Mouse (Mus musculus): Measurements from ENCODE around the gene Abcf1. TPM values are rescaled to one million over a fixed set of nuclear protein-coding genes. Genes with fewer than 3 reads are reported as not detected.

Gene Abcf1
- polyA plus RNA-seq, 1 experiment from 2014 or later = 58.3 TPM

GRCm38 (mm10) chr17:36001121-36001897 is 31.7 kb upstream of the Abcf1 start:
- no peak overlapping the region for H3K9ac ChIP-seq (ENCODE audit: low read length)
- peaks cover 0 to 6% of the 10 kb centered on the region in 2 experiments; a peak in 2 of 4 replicates for H3K4me1 ChIP-seq (ENCODE audit: control insufficient read depth in 2 of 2, insufficient read depth in 2 of 2, low read length in 2 of 2)
- H3K9me3 ChIP-seq (ENCODE audit: control insufficient read depth, low read length) = no peaks in the 10 kb centered on the region
- no peak overlapping the region for H3K4me3 ChIP-seq (ENCODE audit: control insufficient read depth in 1 of 2, insufficient read depth in 1 of 2, low read depth in 1 of 2, low read length in 2 of 2)
- H3K27ac ChIP-seq (replicated peaks in 1 of 2; ENCODE audit: control insufficient read depth in 1 of 2, insufficient read depth in 1 of 2, low read depth in 2 of 2, low read length in 2 of 2) = no peak overlapping the region
- 93% methylated on average over 12 of the region's 12 CpGs for WGBS
- no peaks in the 10 kb centered on the region for H3K36me3 ChIP-seq (ENCODE audit: control insufficient read depth, insufficient read depth, low read length)
- no peak for ATAC-seq (ENCODE audit: insufficient number of reproducible peaks, insufficient read depth, low FRiP score, low read depth)
- H3K27me3 ChIP-seq (ENCODE audit: control insufficient read depth, insufficient read depth, low read length) = no peaks in the 10 kb centered on the region
- no peak overlapping the region for H3K4me2 ChIP-seq (ENCODE audit: low read length)

GRCm38 (mm10) chr17:36000349-36000748 is 30.8 kb upstream of the Abcf1 start:
- Histone ChIP-seq H3K9me3 (ENCODE audit: control insufficient read depth, low read length) (no peaks in the 10 kb centered on the region), H3K4me2 (ENCODE audit: low read length) (no peak overlapping the region), H3K4me1 (ENCODE audit: control insufficient read depth in 2 of 2, insufficient read depth in 2 of 2, low read length in 2 of 2) (peaks cover 0 to 10% of the 10 kb centered on the region in 2 experiments; a peak in 3 of 4 replicates), H3K4me3 (ENCODE audit: control insufficient read depth in 1 of 2, insufficient read depth in 1 of 2, low read depth in 1 of 2, low read length in 2 of 2) (no peak overlapping the region), H3K27ac (replicated peaks in 1 of 2; ENCODE audit: control insufficient read depth in 1 of 2, insufficient read depth in 1 of 2, low read depth in 2 of 2, low read length in 2 of 2) (no peak overlapping the region), H3K27me3 (ENCODE audit: control insufficient read depth, insufficient read depth, low read length) (no peaks in the 10 kb centered on the region), H3K9ac (ENCODE audit: low read length) (no peak overlapping the region), H3K36me3 (ENCODE audit: control insufficient read depth, insufficient read depth, low read length) (no peaks in the 10 kb centered on the region)
- 88% methylated on average over 4 of the region's 4 CpGs for WGBS
- no peak for ATAC-seq (ENCODE audit: insufficient number of reproducible peaks, insufficient read depth, low FRiP score, low read depth)

- Histone ChIP-seq H3K4me1 (ENCODE audit: control insufficient read depth in 2 of 2, insufficient read depth in 2 of 2, low read length in 2 of 2) (peaks cover 0 to 14% of the 10 kb centered on the region in 2 experiments; a peak in 3 of 4 replicates), H3K9ac (ENCODE audit: low read length) (no peak overlapping the region), H3K27ac (replicated peaks in 1 of 2; ENCODE audit: control insufficient read depth in 1 of 2, insufficient read depth in 1 of 2, low read depth in 2 of 2, low read length in 2 of 2) (no peak overlapping the region), H3K4me3 (ENCODE audit: control insufficient read depth in 1 of 2, insufficient read depth in 1 of 2, low read depth in 1 of 2, low read length in 2 of 2) (no peak overlapping the region), H3K9me3 (ENCODE audit: control insufficient read depth, low read length) (no peaks in the 10 kb centered on the region), H3K4me2 (ENCODE audit: low read length) (no peak overlapping the region), H3K27me3 (ENCODE audit: control insufficient read depth, insufficient read depth, low read length) (no peaks in the 10 kb centered on the region), H3K36me3 (ENCODE audit: control insufficient read depth, insufficient read depth, low read length) (no peaks in the 10 kb centered on the region)
- 54% methylated on average over 7 of the region's 7 CpGs for WGBS
- no peak for ATAC-seq (ENCODE audit: insufficient number of reproducible peaks, insufficient read depth, low FRiP score, low read depth)
Observed at GRCm38 (mm10) chr17:35999356-35999755, 29.8 kb upstream of the Abcf1 start.

DNA sequence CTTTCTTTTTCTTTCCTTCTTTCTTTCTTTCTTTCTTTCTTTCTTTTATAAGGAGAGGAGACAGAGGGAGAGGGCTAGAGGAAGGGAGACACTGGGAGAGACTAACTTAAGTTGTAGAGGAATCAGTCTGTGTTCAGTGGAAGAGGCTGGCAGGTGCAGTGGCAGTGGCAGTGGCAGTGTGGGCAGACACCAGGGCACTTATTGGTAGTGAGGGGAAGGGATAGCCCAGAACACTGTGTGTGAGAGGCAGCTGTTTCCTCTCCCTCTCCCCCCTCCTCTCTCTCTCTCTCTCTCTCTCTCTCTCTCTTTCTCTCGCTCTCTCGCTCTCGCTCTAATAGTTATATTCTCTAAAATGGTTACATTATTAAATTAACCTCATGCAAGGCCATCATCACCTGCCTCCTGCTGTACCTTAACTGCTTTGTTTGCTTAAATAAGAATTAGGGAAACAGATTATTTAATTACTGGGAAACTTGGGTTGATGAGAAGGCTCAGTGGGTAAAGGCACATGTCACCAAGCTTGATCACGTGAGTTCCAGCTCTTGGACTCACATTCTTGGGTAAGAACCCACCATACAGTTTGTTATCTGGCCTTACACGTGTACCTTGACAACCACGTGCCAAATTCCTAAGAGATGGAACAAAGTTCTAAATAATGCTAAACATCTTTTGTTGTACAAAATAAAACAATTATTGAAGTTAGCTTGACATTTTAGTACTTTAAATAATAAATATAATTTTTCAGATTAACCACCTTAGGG is 29.2 kb upstream of the Abcf1 start:
- Histone ChIP-seq H3K4me1 (ENCODE audit: control insufficient read depth in 2 of 2, insufficient read depth in 2 of 2, low read length in 2 of 2) (peaks cover 0 to 14% of the 10 kb centered on the region in 2 experiments; a peak in 3 of 4 replicates), H3K27ac (replicated peaks in 1 of 2; ENCODE audit: control insufficient read depth in 1 of 2, insufficient read depth in 1 of 2, low read depth in 2 of 2, low read length in 2 of 2) (no peak overlapping the region), H3K27me3 (ENCODE audit: control insufficient read depth, insufficient read depth, low read length) (no peaks in the 10 kb centered on the region), H3K36me3 (ENCODE audit: control insufficient read depth, insufficient read depth, low read length) (no peaks in the 10 kb centered on the region), H3K4me2 (ENCODE audit: low read length) (no peak overlapping the region), H3K4me3 (ENCODE audit: control insufficient read depth in 1 of 2, insufficient read depth in 1 of 2, low read depth in 1 of 2, low read length in 2 of 2) (no peak overlapping the region), H3K9me3 (ENCODE audit: control insufficient read depth, low read length) (no peaks in the 10 kb centered on the region), H3K9ac (ENCODE audit: low read length) (no peak overlapping the region)
- 73% methylated on average over 6 of the region's 6 CpGs for whole genome bisulfite sequencing
- no peak for ATAC-seq (ENCODE audit: insufficient number of reproducible peaks, insufficient read depth, low FRiP score, low read depth)

DNA sequence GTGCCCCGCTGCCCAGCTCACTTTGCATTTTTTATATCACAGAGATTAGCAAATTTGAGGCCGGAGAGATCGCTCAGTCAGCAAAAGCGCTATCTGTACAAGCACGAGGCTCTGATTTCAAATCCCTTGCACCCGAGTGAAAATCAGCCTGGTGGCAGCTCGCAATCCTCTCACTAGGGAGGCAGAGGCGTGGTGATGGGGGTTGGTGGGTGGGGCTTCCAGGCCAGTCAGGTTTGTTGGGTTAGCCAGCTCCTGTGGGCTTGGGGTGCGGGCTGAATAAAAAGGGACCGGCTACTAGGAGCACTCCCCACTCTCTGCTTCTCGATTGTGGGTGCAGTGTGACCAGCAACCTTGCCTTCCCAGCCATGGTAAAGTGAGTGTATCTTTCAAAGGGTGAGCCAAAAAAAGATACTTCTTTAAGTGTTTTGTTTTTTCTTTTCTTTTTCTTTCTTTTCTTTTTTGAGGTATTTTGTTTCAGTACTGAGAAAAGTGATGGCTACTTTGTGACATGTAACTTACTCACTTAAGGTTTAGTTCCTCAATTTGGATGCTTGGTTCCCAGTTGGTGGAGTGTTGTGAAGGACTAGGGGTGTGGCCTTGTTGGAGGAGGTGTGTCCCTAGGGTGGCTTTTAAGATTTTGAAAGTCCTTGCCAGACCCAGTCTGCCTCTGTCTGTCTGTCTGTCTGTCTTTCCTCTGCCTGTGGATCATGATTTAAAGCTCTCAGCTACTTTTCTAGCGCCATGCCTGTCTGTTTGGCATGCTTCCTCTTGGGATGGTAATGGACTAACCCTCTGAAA is 28.4 kb upstream of the Abcf1 start:
- H3K36me3 ChIP-seq (ENCODE audit: control insufficient read depth, insufficient read depth, low read length) = no peaks in the 10 kb centered on the region
- no peak overlapping the region; the same call in 1 of the 2 replicates for H3K9ac ChIP-seq (ENCODE audit: low read length)
- H3K27me3 ChIP-seq (ENCODE audit: control insufficient read depth, insufficient read depth, low read length) = no peaks in the 10 kb centered on the region
- H3K4me3 ChIP-seq (ENCODE audit: control insufficient read depth in 1 of 2, insufficient read depth in 1 of 2, low read depth in 1 of 2, low read length in 2 of 2) = no peak overlapping the region
- no peak overlapping the region for H3K27ac ChIP-seq (replicated peaks in 1 of 2; ENCODE audit: control insufficient read depth in 1 of 2, insufficient read depth in 1 of 2, low read depth in 2 of 2, low read length in 2 of 2)
- H3K4me2 ChIP-seq (ENCODE audit: low read length) = 0 out of 2 replicates have a peak overlapping the region, but pooled peaks have one; percentile 16
- WGBS = 62% methylated on average over 12 of the region's 12 CpGs
- ATAC-seq (ENCODE audit: insufficient number of reproducible peaks, insufficient read depth, low FRiP score, low read depth) = no peak
- peaks cover 0 to 14% of the 10 kb centered on the region in 2 experiments; a peak in 3 of 4 replicates for H3K4me1 ChIP-seq (ENCODE audit: control insufficient read depth in 2 of 2, insufficient read depth in 2 of 2, low read length in 2 of 2)
- no peaks in the 10 kb centered on the region for H3K9me3 ChIP-seq (ENCODE audit: control insufficient read depth, low read length)

GRCm38 (mm10) chr17:35996949-35997348 is 27.4 kb upstream of the Abcf1 start:
- Histone ChIP-seq H3K27ac (replicated peaks in 1 of 2; ENCODE audit: control insufficient read depth in 1 of 2, insufficient read depth in 1 of 2, low read depth in 2 of 2, low read length in 2 of 2) (no peak overlapping the region), H3K4me2 (ENCODE audit: low read length) (no peak overlapping the region), H3K9me3 (ENCODE audit: control insufficient read depth, low read length) (no peaks in the 10 kb centered on the region), H3K4me3 (ENCODE audit: control insufficient read depth in 1 of 2, insufficient read depth in 1 of 2, low read depth in 1 of 2, low read length in 2 of 2) (no peak overlapping the region), H3K36me3 (ENCODE audit: control insufficient read depth, insufficient read depth, low read length) (no peaks in the 10 kb centered on the region), H3K9ac (ENCODE audit: low read length) (no peak overlapping the region), H3K4me1 (ENCODE audit: control insufficient read depth in 2 of 2, insufficient read depth in 2 of 2, low read length in 2 of 2) (peaks cover 0 to 14% of the 10 kb centered on the region in 2 experiments; a peak in 3 of 4 replicates), H3K27me3 (ENCODE audit: control insufficient read depth, insufficient read depth, low read length) (no peaks in the 10 kb centered on the region)
- ATAC-seq (ENCODE audit: insufficient number of reproducible peaks, insufficient read depth, low FRiP score, low read depth) = peak; percentile 38
- 4% methylated on average over 11 of the region's 11 CpGs for WGBS

GRCm38 (mm10) chr17:35994879-35995240 is 25.3 kb upstream of the Abcf1 start:
- Histone ChIP-seq H3K4me3 (ENCODE audit: control insufficient read depth in 1 of 2, insufficient read depth in 1 of 2, low read depth in 1 of 2, low read length in 2 of 2) (peak overlapping the region; percentile 51 to 61), H3K9me3 (ENCODE audit: control insufficient read depth, low read length) (no peaks in the 10 kb centered on the region), H3K4me2 (ENCODE audit: low read length) (peak overlapping the region; percentile 78), H3K36me3 (ENCODE audit: control insufficient read depth, insufficient read depth, low read length) (peaks cover 2% of the 10 kb centered on the region; the same call in 1 of the 2 replicates), H3K27me3 (ENCODE audit: control insufficient read depth, insufficient read depth, low read length) (no peaks in the 10 kb centered on the region), H3K4me1 (ENCODE audit: control insufficient read depth in 2 of 2, insufficient read depth in 2 of 2, low read length in 2 of 2) (peaks cover 0 to 14% of the 10 kb centered on the region in 2 experiments; a peak in 3 of 4 replicates), H3K9ac (ENCODE audit: low read length) (peak overlapping the region; percentile 78), H3K27ac (replicated peaks in 1 of 2; ENCODE audit: control insufficient read depth in 1 of 2, insufficient read depth in 1 of 2, low read depth in 2 of 2, low read length in 2 of 2) (peak overlapping the region in 1 of 2 experiments; percentile 46; a peak in 1 of 4 replicates)
- ATAC-seq (ENCODE audit: insufficient number of reproducible peaks, insufficient read depth, low FRiP score, low read depth) = no peak
- WGBS = 3% methylated on average over 14 of the region's 14 CpGs
